Mouse (Mus musculus) limb, embryonic 11.5 days (tissue): ENCODE measurements at regions not wholly inside any gene's neighbourhood (a gene's known extent, or its start where the extent isn't known, plus 50 kb on each side); places are given as distances from the start of the nearest gene placed in this dataset.

ENCODE experiments used
- ATAC-seq: fragments of 200-750 bp; cut with Nextera tagmentation; 2 replicates; pipeline ENCODE4 v1.8.0; 2017; ENCODE audit warnings: low read depth; ENCODE audit not compliant: insufficient number of reproducible peaks, low FRiP score, low TSS enrichment
- DNase-seq: peaks from one replicate; pipeline ENCODE4 v3.0.0-alpha.2; 2015; ENCODE audit warnings: low spot score
- H3K27ac ChIP-seq: fragments of 300-500 bp; sonication (generic); replicated peaks from 2 replicates; pipeline ENCODE4 v1.5.1; 2014; ENCODE audit warnings: low read depth, mild to moderate bottlenecking, low read length
- H3K27me3 ChIP-seq: fragments of 300-500 bp; sonication (generic); 2 replicates; pipeline ENCODE4 v1.6.1; 2014; ENCODE audit warnings: mild to moderate bottlenecking, low read length, mixed read lengths; ENCODE audit not compliant: control insufficient read depth, insufficient read depth
- H3K36me3 ChIP-seq: fragments of 300-500 bp; sonication (generic); 2 replicates; pipeline ENCODE4 v1.6.1; 2014; ENCODE audit warnings: mild to moderate bottlenecking, low read length, moderate library complexity, mixed read lengths; ENCODE audit not compliant: control insufficient read depth, insufficient read depth
- H3K4me1 ChIP-seq: fragments of 300-500 bp; sonication (generic); 2 replicates; pipeline ENCODE4 v1.6.1; 2014; ENCODE audit warnings: low read length, mixed read lengths; ENCODE audit not compliant: control insufficient read depth, insufficient read depth
- H3K4me2 ChIP-seq: fragments of 300-500 bp; sonication (generic); 2 replicates; pipeline ENCODE4 v1.6.1; 2014; ENCODE audit warnings: low read depth, mild to moderate bottlenecking, moderate library complexity; ENCODE audit not compliant: severe bottlenecking
- H3K4me3 ChIP-seq: fragments of 300-500 bp; sonication (generic); 2 replicates; pipeline ENCODE4 v1.5.1; 2014; ENCODE audit warnings: low read depth, low read length
- H3K9ac ChIP-seq: fragments of 300-500 bp; sonication (generic); 2 replicates; pipeline ENCODE4 v1.6.1; 2014; ENCODE audit warnings: mild to moderate bottlenecking, low read length
- H3K9me3 ChIP-seq: fragments of 300-500 bp; sonication (generic); 2 replicates; pipeline ENCODE4 v1.6.1; 2016; ENCODE audit warnings: low read length; ENCODE audit not compliant: control insufficient read depth
- WGBS: fragments of 180-500 bp; shearing (Covaris S2); extraction: QIAGEN DNeasy Blood & Tissue Kit; methylation state at CpG from one replicate; pipeline ENCODE4 v1.1.7; 2014; 5-methylcytosine and 5-hydroxymethylcytosine counted together

DNA sequence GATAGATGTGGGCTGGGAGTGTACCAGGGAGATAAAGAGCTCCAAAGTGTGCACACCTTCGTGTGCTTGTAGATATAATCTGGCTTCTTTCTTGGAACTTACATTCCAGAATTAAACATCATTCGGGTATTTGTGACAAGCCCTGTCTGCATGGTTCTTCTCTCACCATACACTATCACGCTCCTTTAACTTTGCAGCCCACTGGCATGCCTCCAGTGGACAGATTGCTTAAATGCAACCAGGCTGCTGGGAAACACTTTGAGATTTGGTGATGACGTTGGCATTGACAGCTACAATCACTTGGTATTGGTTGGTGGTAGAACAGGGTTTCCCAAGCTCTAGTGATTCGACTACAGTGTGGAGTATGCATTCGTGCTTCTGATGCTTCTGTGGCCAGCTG is 70.7 kb upstream of the Bmp2 start:
- no peaks in the 10 kb centered on the region for H3K36me3 ChIP-seq
- no peak overlapping the region for H3K4me3 ChIP-seq
- no peaks in the 10 kb centered on the region for H3K27me3 ChIP-seq
- H3K9ac ChIP-seq, result no peak overlapping the region
- ATAC-seq, result no peak
- no peak for DNase-seq
- H3K9me3 ChIP-seq, result no peaks in the 10 kb centered on the region
- WGBS, result 86% methylated on average over 6 of the region's 6 CpGs
- H3K4me1 ChIP-seq, result no peaks in the 10 kb centered on the region
- no peak overlapping the region for H3K27ac ChIP-seq
- H3K4me2 ChIP-seq, result no peak overlapping the region

DNA sequence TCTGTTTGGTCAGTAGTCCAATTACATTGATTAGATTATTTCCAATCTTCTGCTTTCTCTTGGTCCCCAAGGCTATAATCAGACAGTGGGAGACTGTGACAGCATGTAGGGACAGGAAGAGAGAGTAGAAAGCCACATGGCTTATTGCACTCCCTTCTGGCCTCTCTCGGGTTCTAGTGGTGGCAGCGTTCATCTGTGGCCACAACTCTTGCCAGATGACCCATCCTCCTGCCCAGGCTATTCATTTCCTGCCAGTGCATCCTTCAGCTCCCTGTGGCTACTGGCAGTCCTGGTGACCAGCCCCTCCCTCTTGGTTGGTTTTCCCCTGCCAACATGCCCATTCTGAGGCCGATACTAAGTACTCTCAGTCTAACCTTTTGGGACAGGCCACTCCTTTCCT is 70.2 kb upstream of the Bmp2 start:
- Histone ChIP-seq H3K27me3 (no peaks in the 10 kb centered on the region), H3K36me3 (no peaks in the 10 kb centered on the region), H3K4me2 (no peak overlapping the region), H3K4me1 (no peaks in the 10 kb centered on the region), H3K9ac (no peak overlapping the region), H3K27ac (no peak overlapping the region), H3K9me3 (no peaks in the 10 kb centered on the region), H3K4me3 (no peak overlapping the region)
- ATAC-seq (no peak), DNase-seq (no peak)
- 92% methylated on average over 3 of the region's 3 CpGs for WGBS

DNA sequence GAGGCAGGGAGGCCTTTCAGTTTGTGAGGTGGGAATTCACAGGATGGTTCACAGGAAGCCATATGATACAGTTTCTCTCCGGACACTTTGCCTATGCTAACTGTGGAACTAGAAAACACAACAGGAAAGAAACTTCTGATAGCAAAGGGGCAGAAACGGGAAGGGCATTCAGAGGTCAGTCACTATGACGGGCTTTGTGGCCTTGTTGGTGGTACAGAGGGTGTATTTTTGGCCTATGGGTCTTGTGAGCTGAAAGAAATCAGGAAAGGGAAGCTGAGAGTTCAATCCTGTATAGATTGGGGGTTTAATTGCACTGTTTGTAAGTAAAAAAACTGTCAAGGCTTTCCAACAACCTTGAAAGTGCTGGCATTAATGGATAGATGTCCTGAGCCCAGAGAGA is 56.5 kb upstream of the Bmp2 start:
- 78% methylated on average over 3 of the region's 3 CpGs for WGBS
- H3K4me2 ChIP-seq, result no peak overlapping the region

DNA sequence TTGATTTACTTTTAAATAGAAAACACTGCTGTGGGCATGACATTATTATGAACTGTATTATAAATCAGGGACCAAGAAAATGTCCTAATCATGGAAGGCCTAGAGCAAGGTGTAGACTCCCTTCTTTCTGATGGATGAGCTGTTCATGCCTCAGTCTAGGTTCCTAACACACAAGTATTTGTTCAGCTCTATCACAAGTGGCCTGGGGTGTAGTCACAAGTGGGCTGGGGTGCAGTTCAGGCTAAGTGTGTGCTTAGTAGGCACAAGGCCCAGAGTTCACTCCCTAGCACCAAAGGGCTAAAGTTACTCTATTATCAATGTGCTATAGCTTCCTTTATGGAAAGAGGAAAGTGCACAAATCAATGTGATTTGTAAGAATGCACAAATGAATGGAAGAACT is 55.6 kb upstream of the Bmp2 start:
- H3K4me1 ChIP-seq, result no peaks in the 10 kb centered on the region
- ATAC-seq (no peak), DNase-seq (no peak)
- H3K27ac ChIP-seq, result no peak overlapping the region
- no peak overlapping the region for H3K9ac ChIP-seq
- H3K4me2 ChIP-seq, result no peak overlapping the region
- H3K4me3 ChIP-seq, result no peak overlapping the region
- no peaks in the 10 kb centered on the region for H3K27me3 ChIP-seq
- no peaks in the 10 kb centered on the region for H3K9me3 ChIP-seq
- no peaks in the 10 kb centered on the region for H3K36me3 ChIP-seq

More for the DNA sequence above, 56.5 kb upstream of the Bmp2 start:
- H3K4me3 ChIP-seq, result no peak overlapping the region
- no peak overlapping the region for H3K9ac ChIP-seq
- no peak overlapping the region for H3K27ac ChIP-seq
- H3K9me3 ChIP-seq, result no peaks in the 10 kb centered on the region
- DNase-seq (no peak), ATAC-seq (no peak)
- no peaks in the 10 kb centered on the region for H3K27me3 ChIP-seq
- no peaks in the 10 kb centered on the region for H3K36me3 ChIP-seq
- no peaks in the 10 kb centered on the region for H3K4me1 ChIP-seq

DNA sequence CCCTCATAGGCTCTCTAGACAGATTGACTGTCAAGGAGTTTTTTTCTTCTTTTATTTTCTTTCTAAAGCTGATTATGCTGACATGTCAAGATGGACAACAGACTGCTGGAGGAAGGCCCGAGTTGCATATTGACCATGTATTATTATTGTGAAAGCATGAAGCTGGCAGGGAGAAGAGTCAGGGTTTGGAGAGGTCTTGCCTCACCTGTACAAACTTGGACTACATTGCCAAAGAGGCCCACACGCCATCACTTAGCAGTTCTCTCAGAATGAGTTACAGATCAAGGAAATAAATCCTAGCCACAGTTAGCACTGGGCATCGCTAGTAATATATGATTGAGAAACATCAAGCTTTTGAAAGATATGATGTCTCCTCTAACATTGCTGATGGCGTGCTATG is 54.9 kb upstream of the Bmp2 start:
- Histone ChIP-seq H3K4me2 (no peak overlapping the region), H3K27ac (no peak overlapping the region), H3K9me3 (no peaks in the 10 kb centered on the region), H3K4me3 (no peak overlapping the region), H3K27me3 (no peaks in the 10 kb centered on the region), H3K9ac (no peak overlapping the region), H3K36me3 (no peaks in the 10 kb centered on the region), H3K4me1 (no peaks in the 10 kb centered on the region)
- 92% methylated on average over 4 of the region's 4 CpGs for WGBS
- ATAC-seq (no peak), DNase-seq (no peak)

DNA sequence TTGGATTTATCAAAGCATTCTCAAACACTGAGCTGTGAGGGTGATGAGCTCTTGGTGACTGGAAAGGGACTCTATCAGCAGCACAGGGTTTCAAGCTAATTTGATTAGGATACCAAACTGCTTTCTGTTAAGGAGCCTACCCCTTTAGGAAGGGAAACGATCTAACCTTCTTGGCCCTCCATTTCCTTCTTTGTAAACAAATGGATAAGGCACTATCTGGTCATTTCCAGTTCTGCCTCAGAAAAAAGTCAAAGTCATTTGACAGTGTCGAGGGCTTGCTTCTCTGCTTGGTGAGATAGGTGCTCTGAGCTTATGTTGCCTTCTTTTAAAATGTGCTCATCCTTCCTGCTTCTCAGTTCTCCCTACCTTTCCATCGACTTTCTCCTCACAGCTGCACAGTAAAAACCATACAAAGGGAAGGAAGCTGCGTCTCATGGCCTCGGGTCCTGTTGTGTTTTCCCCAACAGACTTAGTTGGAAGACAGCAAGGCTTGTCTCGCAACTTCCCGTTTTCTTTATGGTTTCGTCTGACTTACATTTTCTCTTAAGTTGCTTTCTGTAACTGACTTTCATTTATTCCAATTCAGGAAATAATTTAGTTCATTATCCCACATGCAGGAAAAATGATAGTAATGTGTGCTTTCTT is 54.3 kb upstream of the Bmp2 start:
- Histone ChIP-seq H3K9me3 (no peaks in the 10 kb centered on the region), H3K36me3 (no peaks in the 10 kb centered on the region), H3K4me2 (no peak overlapping the region), H3K4me1 (no peaks in the 10 kb centered on the region), H3K27me3 (no peaks in the 10 kb centered on the region), H3K4me3 (no peak overlapping the region), H3K9ac (no peak overlapping the region), H3K27ac (no peak overlapping the region)
- WGBS, result 78% methylated on average over 8 of the region's 8 CpGs
- ATAC-seq (no peak), DNase-seq (no peak)

DNA sequence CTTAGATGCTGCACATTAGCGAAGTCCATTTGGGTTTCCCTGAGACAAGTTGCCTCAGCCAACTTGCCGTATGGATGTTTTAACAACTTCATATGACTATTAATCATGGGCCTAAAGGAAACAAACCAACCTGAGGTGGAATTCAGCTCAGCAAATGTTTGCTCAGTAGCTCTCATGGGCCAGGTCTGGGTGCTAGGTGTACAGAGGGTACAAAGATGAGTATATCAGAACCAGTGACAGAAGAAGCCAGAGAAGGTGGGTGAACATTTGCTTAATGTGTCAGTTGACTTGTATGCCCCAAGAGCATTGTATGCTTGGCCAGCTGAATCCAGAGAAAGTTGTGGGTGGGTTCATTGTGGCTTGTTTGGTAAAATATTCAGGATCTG is 53.8 kb upstream of the Bmp2 start:
- 91% methylated on average over 2 of the region's 2 CpGs for WGBS
- Histone ChIP-seq H3K27ac (no peak overlapping the region), H3K27me3 (no peaks in the 10 kb centered on the region), H3K9me3 (no peaks in the 10 kb centered on the region), H3K9ac (no peak overlapping the region), H3K4me3 (no peak overlapping the region), H3K4me2 (no peak overlapping the region), H3K36me3 (no peaks in the 10 kb centered on the region), H3K4me1 (no peaks in the 10 kb centered on the region)
- ATAC-seq (no peak), DNase-seq (no peak)

DNA sequence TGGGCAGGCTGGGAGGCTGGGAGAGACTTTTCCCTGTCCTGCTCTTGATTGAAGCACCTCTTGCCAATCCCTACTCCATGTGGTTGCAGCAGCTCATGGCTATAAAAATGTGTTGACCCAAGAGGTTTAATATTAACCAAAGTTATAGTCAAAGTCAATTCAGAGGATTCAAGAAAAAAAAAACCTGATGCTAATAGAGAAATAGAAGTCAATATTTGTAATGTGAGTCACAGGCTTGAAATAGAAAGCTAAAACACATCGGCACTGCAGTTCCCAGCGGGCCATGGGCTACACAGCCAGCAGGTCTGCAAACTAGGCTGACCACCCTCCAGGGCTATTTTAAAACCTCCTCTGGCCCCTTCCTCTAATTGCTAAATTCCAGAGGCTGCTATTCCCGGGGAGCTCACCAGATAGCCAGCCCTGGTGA is 53.2 kb upstream of the Bmp2 start:
- no peak for DNase-seq
- 65% methylated on average over 3 of the region's 3 CpGs for WGBS
- Histone ChIP-seq H3K36me3 (no peaks in the 10 kb centered on the region), H3K4me1 (no peaks in the 10 kb centered on the region), H3K27me3 (no peaks in the 10 kb centered on the region), H3K4me2 (no peak overlapping the region), H3K27ac (no peak overlapping the region), H3K9ac (no peak overlapping the region), H3K9me3 (no peaks in the 10 kb centered on the region), H3K4me3 (no peak overlapping the region)
- no peak for ATAC-seq

DNA sequence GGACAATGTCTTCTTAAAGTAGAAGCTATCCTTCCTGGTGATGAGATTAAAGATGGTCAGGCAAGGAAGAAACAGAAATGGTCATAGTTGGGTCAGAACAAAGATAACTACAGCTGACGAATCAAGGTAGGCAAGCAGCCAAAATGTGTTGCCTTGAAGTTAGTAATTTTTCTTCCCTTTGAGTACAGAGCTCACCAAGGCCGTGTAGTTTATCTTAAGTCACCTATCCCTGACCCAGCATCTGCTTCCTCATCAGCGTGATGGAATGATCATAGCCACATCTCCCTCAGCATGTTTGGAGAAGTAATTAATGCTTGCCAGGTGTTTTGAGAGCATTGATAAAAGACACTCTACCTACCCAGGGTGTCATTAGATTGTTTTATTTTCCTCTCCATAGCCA is 52.1 kb upstream of the Bmp2 start:
- H3K4me3 ChIP-seq, result no peak overlapping the region
- H3K4me2 ChIP-seq, result no peak overlapping the region
- ATAC-seq (no peak), DNase-seq (no peak)
- no peaks in the 10 kb centered on the region for H3K36me3 ChIP-seq
- no peaks in the 10 kb centered on the region for H3K9me3 ChIP-seq
- H3K27me3 ChIP-seq, result no peaks in the 10 kb centered on the region
- no peaks in the 10 kb centered on the region for H3K4me1 ChIP-seq
- H3K27ac ChIP-seq, result no peak overlapping the region
- 72% methylated on average over 3 of the region's 3 CpGs for WGBS
- H3K9ac ChIP-seq, result no peak overlapping the region
